Mouse (Mus musculus): ENCODE data around the gene Spata7. TPM values are rescaled to one million over a fixed set of nuclear protein-coding genes. Genes with fewer than 3 reads are reported as not detected.
"Not testable (repeated sequence)": the region's sequence is repeated elsewhere in the genome, so short reads cannot be mapped to it uniquely, and the experiment has no call there.

The Spata7 gene
- polyA plus RNA-seq, 1 experiment from 2014 or later = 37.7 TPM

DNA sequence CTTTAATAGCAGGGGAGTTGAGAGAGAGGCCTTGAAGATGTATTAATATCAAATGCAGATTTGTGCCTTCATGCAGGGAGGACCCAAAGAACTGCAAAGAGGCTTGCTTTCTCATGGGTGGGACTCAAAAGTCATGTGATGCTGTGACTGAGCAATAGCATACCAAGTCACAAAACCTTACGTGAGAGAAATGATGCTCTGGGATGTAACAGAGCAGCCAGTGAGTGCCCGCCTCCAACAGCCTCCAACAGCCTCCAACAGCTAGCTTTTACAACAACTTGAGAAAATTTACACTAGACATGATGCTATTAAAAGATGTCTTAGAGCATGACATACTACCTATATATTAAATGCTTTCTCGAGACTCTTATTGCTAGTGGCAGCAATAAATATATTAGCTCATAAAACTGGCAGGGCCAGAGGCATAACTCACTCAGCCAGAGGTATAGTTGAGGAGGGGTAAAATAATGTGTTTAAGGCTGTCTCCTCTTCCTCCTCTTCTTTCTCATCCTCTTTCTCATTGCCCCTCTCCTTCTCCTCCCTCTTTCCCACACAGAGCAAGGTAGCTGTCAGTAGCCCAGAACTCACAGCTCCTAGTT, 12.9 kb upstream of the Spata7 start:
- H3K9me3 ChIP-seq (replicated peaks; ENCODE audit: control insufficient read depth, low read length, poor library complexity, severe bottlenecking) = no peaks in the 10 kb centered on the region
- no peak overlapping the region for H3K4me3 ChIP-seq (ENCODE audit: low read depth, low read length)
- H3K4me1 ChIP-seq (ENCODE audit: control insufficient read depth, insufficient read depth, low read length) = peaks cover 2% of the 10 kb centered on the region; the same call in 1 of the 2 replicates
- no peak overlapping the region for H3K4me2 ChIP-seq (ENCODE audit: low read length)
- H3K9ac ChIP-seq (ENCODE audit: low read depth, low read length) = no peak overlapping the region
- H3K36me3 ChIP-seq (ENCODE audit: control insufficient read depth, insufficient read depth, low read length) = no peaks in the 10 kb centered on the region
- H3K27ac ChIP-seq (ENCODE audit: low read length) = no peak overlapping the region
- WGBS = 75% methylated on average over 3 of the region's 3 CpGs
- peak; percentile 60; the same call in 1 of the 2 replicates for ATAC-seq
- no peaks in the 10 kb centered on the region for H3K27me3 ChIP-seq (ENCODE audit: control insufficient read depth, insufficient read depth, low read depth, low read length)

DNA sequence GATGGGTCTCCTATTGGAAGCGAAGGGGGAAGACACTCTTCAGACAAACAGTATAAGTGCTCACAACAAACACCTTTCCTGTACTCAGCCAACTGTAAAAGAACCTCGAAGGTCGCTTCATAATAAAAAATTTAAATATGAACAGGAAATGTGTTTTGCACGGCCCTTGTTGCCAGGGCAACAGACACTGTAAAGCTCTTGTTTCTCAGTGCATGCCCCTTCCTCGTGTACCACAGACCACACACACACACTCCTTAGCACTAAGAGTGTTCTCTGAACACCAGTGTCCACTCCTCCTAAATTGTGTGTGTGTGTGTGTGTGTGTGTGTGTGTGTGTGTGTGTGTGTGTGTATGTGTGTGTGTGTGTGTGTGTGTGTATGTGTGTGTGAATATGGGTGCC, 12.2 kb upstream of the Spata7 start:
- no peak overlapping the region for H3K4me3 ChIP-seq (ENCODE audit: low read depth, low read length)
- no peak overlapping the region for H3K4me2 ChIP-seq (ENCODE audit: low read length)
- no peaks in the 10 kb centered on the region for H3K9me3 ChIP-seq (replicated peaks; ENCODE audit: control insufficient read depth, low read length, poor library complexity, severe bottlenecking)
- WGBS = 34% methylated on average over 5 of the region's 5 CpGs
- no peaks in the 10 kb centered on the region for H3K27me3 ChIP-seq (ENCODE audit: control insufficient read depth, insufficient read depth, low read depth, low read length)
- no peak overlapping the region for H3K9ac ChIP-seq (ENCODE audit: low read depth, low read length)
- peak; percentile 45; the same call in 1 of the 2 replicates for ATAC-seq
- H3K27ac ChIP-seq (ENCODE audit: low read length) = no peak overlapping the region
- H3K36me3 ChIP-seq (ENCODE audit: control insufficient read depth, insufficient read depth, low read length) = no peaks in the 10 kb centered on the region
- H3K4me1 ChIP-seq (ENCODE audit: control insufficient read depth, insufficient read depth, low read length) = peaks cover 2% of the 10 kb centered on the region; the same call in 1 of the 2 replicates

DNA sequence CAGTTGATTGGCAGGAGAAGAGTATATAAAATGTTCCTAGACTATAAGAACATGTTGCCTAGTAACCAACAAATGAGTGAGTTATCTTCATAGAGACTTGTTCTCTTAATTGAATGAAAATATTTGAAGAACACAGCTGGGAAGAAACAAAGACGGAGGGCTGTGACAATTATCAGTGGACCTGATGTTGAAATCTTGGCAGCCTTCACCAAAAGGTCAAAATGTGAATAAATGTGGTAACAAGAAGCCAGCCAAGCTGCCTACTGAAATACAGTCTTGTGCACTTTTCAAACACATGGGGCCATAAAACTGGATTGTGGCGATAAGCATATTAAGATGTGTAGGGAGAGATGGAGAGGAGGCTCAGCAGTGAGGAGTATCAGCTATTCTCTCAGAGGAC, 8.5 kb upstream of the Spata7 start:
- no peak overlapping the region for H3K4me3 ChIP-seq (ENCODE audit: low read depth, low read length)
- 44% methylated on average over 2 of the region's 2 CpGs for WGBS
- no peak for ATAC-seq
- no peaks in the 10 kb centered on the region for H3K36me3 ChIP-seq (ENCODE audit: control insufficient read depth, insufficient read depth, low read length)
- no peak overlapping the region for H3K27ac ChIP-seq (ENCODE audit: low read length)
- H3K27me3 ChIP-seq (ENCODE audit: control insufficient read depth, insufficient read depth, low read depth, low read length) = no peaks in the 10 kb centered on the region
- H3K4me2 ChIP-seq (ENCODE audit: low read length) = no peak overlapping the region
- H3K9ac ChIP-seq (ENCODE audit: low read depth, low read length) = no peak overlapping the region
- no peaks in the 10 kb centered on the region for H3K9me3 ChIP-seq (replicated peaks; ENCODE audit: control insufficient read depth, low read length, poor library complexity, severe bottlenecking)
- peaks cover 2% of the 10 kb centered on the region; the same call in 1 of the 2 replicates for H3K4me1 ChIP-seq (ENCODE audit: control insufficient read depth, insufficient read depth, low read length)

DNA sequence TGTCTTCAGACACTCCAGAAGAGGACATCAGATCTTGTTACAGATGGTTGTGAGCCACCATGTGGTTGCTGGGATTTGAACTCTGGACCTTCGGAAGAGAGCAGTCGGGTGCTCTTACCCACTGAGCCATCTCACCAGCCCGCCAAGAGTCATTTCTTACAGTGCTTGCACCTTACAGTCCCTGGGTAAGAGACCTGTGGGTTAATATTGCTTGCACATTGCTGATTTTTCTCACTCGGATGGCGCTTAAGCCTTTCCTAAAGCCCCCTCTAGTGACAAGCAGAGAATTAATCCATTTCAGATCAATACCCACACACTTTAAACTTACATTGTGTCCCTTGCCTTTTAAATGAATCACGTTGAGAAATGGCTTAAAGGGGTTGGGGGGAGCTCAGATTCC, 7.0 kb upstream of the Spata7 start:
- peak; percentile 60; the same call in 1 of the 2 replicates for ATAC-seq
- not testable (repeated sequence) for H3K36me3 ChIP-seq (ENCODE audit: control insufficient read depth, insufficient read depth, low read length); H3K4me2 ChIP-seq (ENCODE audit: low read length); H3K27ac ChIP-seq (ENCODE audit: low read length); H3K9ac ChIP-seq (ENCODE audit: low read depth, low read length); H3K4me1 ChIP-seq (ENCODE audit: control insufficient read depth, insufficient read depth, low read length); H3K27me3 ChIP-seq (ENCODE audit: control insufficient read depth, insufficient read depth, low read depth, low read length); H3K4me3 ChIP-seq (ENCODE audit: low read depth, low read length); H3K9me3 ChIP-seq (replicated peaks; ENCODE audit: control insufficient read depth, low read length, poor library complexity, severe bottlenecking)
- WGBS = 35% methylated on average over 6 of the region's 6 CpGs

DNA sequence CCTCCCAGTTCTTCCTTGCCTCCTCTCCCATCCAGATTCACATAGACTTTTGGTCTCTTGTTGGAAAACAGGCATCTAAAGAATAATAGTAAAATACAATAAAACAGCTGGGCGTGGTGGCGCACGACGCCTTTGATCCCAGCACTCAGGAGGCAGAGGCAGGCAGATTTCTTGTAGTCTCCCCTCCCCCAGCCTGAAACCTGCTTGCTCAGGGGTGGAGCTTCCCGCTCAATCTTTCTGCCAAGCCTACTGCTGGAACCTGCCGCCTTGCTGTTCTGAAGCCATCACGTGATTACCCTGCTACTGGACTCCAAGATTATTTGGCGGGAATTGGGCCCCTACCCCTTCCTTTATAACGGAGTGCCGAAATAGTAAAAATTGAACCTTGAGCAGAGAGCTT, 4.7 kb upstream of the Spata7 start:
- not testable (repeated sequence) for H3K9ac ChIP-seq (ENCODE audit: low read depth, low read length); H3K27me3 ChIP-seq (ENCODE audit: control insufficient read depth, insufficient read depth, low read depth, low read length); ATAC-seq; H3K27ac ChIP-seq (ENCODE audit: low read length); H3K4me1 ChIP-seq (ENCODE audit: control insufficient read depth, insufficient read depth, low read length); H3K4me2 ChIP-seq (ENCODE audit: low read length); H3K36me3 ChIP-seq (ENCODE audit: control insufficient read depth, insufficient read depth, low read length); H3K4me3 ChIP-seq (ENCODE audit: low read depth, low read length); H3K9me3 ChIP-seq (replicated peaks; ENCODE audit: control insufficient read depth, low read length, poor library complexity, severe bottlenecking)
- 90% methylated on average over 10 of the region's 10 CpGs for WGBS

DNA sequence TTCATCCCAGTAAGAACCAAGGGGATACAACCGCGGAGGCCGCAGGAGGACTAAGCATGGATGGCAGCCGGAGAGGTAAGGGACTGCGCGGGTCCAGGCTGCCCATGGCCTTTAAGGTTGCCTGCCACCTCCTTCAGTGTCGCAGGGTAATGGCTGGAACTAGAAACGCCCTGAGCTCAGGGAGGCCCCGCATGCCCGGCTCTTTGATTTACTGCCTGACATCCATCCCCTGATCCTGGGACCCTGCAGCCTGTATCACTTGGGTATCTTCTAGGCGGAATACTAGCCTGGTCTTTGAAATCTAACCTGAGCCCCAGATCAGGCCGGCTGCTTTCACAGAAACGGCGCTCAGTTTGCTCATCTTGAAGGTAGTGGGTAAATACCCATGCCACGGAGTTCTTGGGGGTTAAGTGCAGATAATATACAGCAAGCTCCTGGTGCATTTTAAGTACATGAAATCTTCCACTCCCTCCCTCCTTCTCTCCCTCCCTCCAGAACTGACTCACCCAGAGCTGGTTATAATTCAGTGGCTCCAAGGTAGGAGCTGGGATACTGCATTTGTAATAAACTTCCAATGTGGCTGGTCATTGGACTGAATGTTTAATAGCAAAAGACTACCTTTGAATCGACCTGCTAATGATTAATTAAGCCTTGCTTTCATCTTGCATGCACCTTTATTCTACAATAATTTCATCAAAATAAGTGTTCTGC, 458 bp downstream of the Spata7 start:
- H3K27ac ChIP-seq (ENCODE audit: low read length) = peak overlapping the region; percentile 77
- peak; percentile 92 for ATAC-seq
- WGBS = 2% methylated on average over 16 of the region's 16 CpGs
- peak overlapping the region; percentile 69 for H3K4me2 ChIP-seq (ENCODE audit: low read length)
- H3K9ac ChIP-seq (ENCODE audit: low read depth, low read length) = peak overlapping the region; percentile 86
- H3K27me3 ChIP-seq (ENCODE audit: control insufficient read depth, insufficient read depth, low read depth, low read length) = no peaks in the 10 kb centered on the region
- peak overlapping the region; percentile 93 for H3K4me3 ChIP-seq (ENCODE audit: low read depth, low read length)
- H3K4me1 ChIP-seq (ENCODE audit: control insufficient read depth, insufficient read depth, low read length) = peaks cover 13% of the 10 kb centered on the region; the same call in 1 of the 2 replicates
- H3K36me3 ChIP-seq (ENCODE audit: control insufficient read depth, insufficient read depth, low read length) = peaks cover 7% of the 10 kb centered on the region; the same call in 1 of the 2 replicates
- peaks cover 3% of the 10 kb centered on the region; the same call in 1 of the 2 replicates for H3K9me3 ChIP-seq (replicated peaks; ENCODE audit: control insufficient read depth, low read length, poor library complexity, severe bottlenecking)

DNA sequence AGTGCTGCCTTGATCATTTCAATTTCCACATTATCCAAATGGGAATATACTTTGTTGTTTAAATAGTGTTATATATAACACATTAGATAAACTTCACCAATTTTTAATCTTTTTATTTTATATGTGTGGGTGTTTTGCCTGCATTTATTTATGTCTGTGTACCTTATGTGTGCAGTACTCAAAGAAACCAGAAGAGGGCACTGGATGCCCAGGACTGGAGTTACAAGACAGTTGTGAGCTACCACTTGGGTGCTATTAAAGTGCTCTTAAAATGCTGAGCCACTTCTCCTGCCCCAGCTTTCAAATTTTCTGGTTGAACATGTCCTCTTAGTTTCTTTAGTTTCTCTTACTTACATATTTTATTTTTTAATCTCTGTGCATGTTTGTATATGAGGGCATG, 16.9 kb downstream of the Spata7 start:
- ATAC-seq = no peak
- no peak overlapping the region for H3K4me3 ChIP-seq (ENCODE audit: low read depth, low read length)
- H3K4me2 ChIP-seq (ENCODE audit: low read length) = no peak overlapping the region
- H3K27me3 ChIP-seq (ENCODE audit: control insufficient read depth, insufficient read depth, low read depth, low read length) = no peaks in the 10 kb centered on the region
- H3K9ac ChIP-seq (ENCODE audit: low read depth, low read length) = no peak overlapping the region
- H3K9me3 ChIP-seq (replicated peaks; ENCODE audit: control insufficient read depth, low read length, poor library complexity, severe bottlenecking) = no peaks in the 10 kb centered on the region
- peaks cover 6% of the 10 kb centered on the region; the same call in 1 of the 2 replicates for H3K36me3 ChIP-seq (ENCODE audit: control insufficient read depth, insufficient read depth, low read length)
- H3K4me1 ChIP-seq (ENCODE audit: control insufficient read depth, insufficient read depth, low read length) = no peaks in the 10 kb centered on the region
- H3K27ac ChIP-seq (ENCODE audit: low read length) = no peak overlapping the region

DNA sequence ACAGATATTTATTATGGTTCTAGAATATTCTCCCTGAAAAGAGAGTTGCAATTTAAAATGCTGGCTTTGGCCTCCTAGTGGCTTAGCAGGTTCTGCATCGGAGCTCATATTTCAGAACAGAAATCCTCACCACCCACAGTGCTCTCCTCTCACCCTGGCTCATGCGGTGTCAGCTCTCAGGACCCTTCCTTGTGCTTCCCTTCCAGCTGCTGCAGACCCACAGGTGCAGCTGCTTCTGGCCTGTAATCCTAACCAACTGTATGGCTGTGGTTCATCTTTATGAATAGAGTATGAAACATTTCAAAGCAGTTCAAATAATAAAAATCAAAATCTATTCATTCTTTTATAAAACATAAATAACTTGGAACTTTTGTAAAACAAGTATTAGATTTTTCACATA, 28.9 kb downstream of the Spata7 start:
- H3K27me3 ChIP-seq (ENCODE audit: control insufficient read depth, insufficient read depth, low read depth, low read length) = no peaks in the 10 kb centered on the region
- 46% methylated on average over 2 of the region's 2 CpGs for WGBS
- H3K4me1 ChIP-seq (ENCODE audit: control insufficient read depth, insufficient read depth, low read length) = no peaks in the 10 kb centered on the region
- H3K9ac ChIP-seq (ENCODE audit: low read depth, low read length) = no peak overlapping the region
- no peak overlapping the region for H3K27ac ChIP-seq (ENCODE audit: low read length)
- H3K9me3 ChIP-seq (replicated peaks; ENCODE audit: control insufficient read depth, low read length, poor library complexity, severe bottlenecking) = no peaks in the 10 kb centered on the region
- peaks cover 12% of the 10 kb centered on the region for H3K36me3 ChIP-seq (ENCODE audit: control insufficient read depth, insufficient read depth, low read length)
- no peak overlapping the region for H3K4me2 ChIP-seq (ENCODE audit: low read length)
- H3K4me3 ChIP-seq (ENCODE audit: low read depth, low read length) = no peak overlapping the region
- ATAC-seq = no peak

DNA sequence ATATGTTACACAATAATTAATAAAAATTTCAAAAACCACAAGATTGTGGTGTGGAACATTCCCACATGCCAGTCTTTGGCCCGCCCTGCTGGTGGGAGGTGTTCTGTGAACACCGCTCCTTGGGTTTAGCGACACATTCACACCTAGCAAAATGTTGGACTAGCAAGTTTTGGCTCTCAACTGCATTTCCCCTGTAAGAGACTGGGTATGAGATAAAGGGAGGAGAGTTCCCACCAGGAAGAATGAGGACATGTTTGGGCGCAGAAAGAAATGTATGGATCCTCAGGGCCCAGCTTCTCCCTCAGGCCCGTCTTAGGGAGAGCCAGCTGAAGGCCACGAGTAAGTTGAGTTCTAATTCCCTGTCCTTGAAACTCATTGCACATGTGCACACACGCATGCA, 34.7 kb downstream of the Spata7 start:
- no peak overlapping the region for H3K9ac ChIP-seq (ENCODE audit: low read depth, low read length)
- H3K27me3 ChIP-seq (ENCODE audit: control insufficient read depth, insufficient read depth, low read depth, low read length) = no peaks in the 10 kb centered on the region
- H3K36me3 ChIP-seq (ENCODE audit: control insufficient read depth, insufficient read depth, low read length) = peaks cover 21% of the 10 kb centered on the region
- no peak overlapping the region for H3K4me3 ChIP-seq (ENCODE audit: low read depth, low read length)
- H3K4me1 ChIP-seq (ENCODE audit: control insufficient read depth, insufficient read depth, low read length) = no peaks in the 10 kb centered on the region
- WGBS = 96% methylated on average over 7 of the region's 7 CpGs
- H3K4me2 ChIP-seq (ENCODE audit: low read length) = no peak overlapping the region
- H3K9me3 ChIP-seq (replicated peaks; ENCODE audit: control insufficient read depth, low read length, poor library complexity, severe bottlenecking) = no peaks in the 10 kb centered on the region
- H3K27ac ChIP-seq (ENCODE audit: low read length) = no peak overlapping the region
- no peak for ATAC-seq
